Mouse (Mus musculus) neural tube, embryonic 11.5 days (tissue): ENCODE measurements around the gene Hivep1. TPM values are rescaled to one million over a fixed set of nuclear protein-coding genes. Genes with fewer than 3 reads are reported as not detected.

Source experiments
- ATAC-seq: fragments of 200-750 bp; cut with Nextera tagmentation; 2 replicates; pipeline ENCODE4 v1.8.0; 2017; ENCODE audit warnings: moderate number of reproducible peaks, mild to moderate bottlenecking, moderate TSS enrichment, moderate library complexity; ENCODE audit not compliant: insufficient read depth, low FRiP score, low TSS enrichment
- DNase-seq: peaks from one replicate; pipeline ENCODE4 v3.0.0-alpha.2; 2015; ENCODE audit warnings: low spot score
- H3K27ac ChIP-seq: fragments of 300-500 bp; sonication (generic); 2 replicates; pipeline ENCODE4 v1.5.1; 2014; ENCODE audit warnings: low read depth, mild to moderate bottlenecking, low read length
- H3K27me3 ChIP-seq: fragments of 300-500 bp; sonication (generic); 2 replicates; pipeline ENCODE4 v1.6.1; 2014; ENCODE audit warnings: mild to moderate bottlenecking, low read length, mixed read lengths; ENCODE audit not compliant: control insufficient read depth, insufficient read depth
- H3K36me3 ChIP-seq: fragments of 300-500 bp; sonication (generic); 2 replicates; pipeline ENCODE4 v1.6.1; 2014; ENCODE audit warnings: mild to moderate bottlenecking, low read length, moderate library complexity, mixed read lengths; ENCODE audit not compliant: control insufficient read depth, insufficient read depth
- H3K4me1 ChIP-seq: fragments of 300-500 bp; sonication (generic); 2 replicates; pipeline ENCODE4 v1.6.1; 2014; ENCODE audit warnings: low read length, mixed read lengths; ENCODE audit not compliant: control insufficient read depth, insufficient read depth
- H3K4me2 ChIP-seq: fragments of 300-500 bp; sonication (generic); 2 replicates; pipeline ENCODE4 v1.6.1; 2014; ENCODE audit warnings: low read depth, mild to moderate bottlenecking, moderate library complexity
- H3K4me3 ChIP-seq: fragments of 300-500 bp; sonication (generic); 2 replicates; pipeline ENCODE4 v1.5.1; 2014; ENCODE audit warnings: low read depth, low read length
- H3K9ac ChIP-seq: fragments of 300-500 bp; sonication (generic); 2 replicates; pipeline ENCODE4 v1.6.1; 2014; ENCODE audit warnings: mild to moderate bottlenecking, low read length
- H3K9me3 ChIP-seq: fragments of 300-500 bp; sonication (generic); 2 replicates; pipeline ENCODE4 v1.6.1; 2016; ENCODE audit warnings: low read length; ENCODE audit not compliant: control insufficient read depth
- WGBS: fragments of 180-500 bp; shearing (Covaris S2); extraction: QIAGEN DNeasy Blood & Tissue Kit; methylation state at CpG from one replicate; pipeline ENCODE4 v1.1.7; 2014; 5-methylcytosine and 5-hydroxymethylcytosine counted together
- polyA plus RNA-seq: library from polyadenylated mRNA; unstranded; fragments of >200 nt; fragmentation: Nextera tagmentation; extraction: Ambion mirVana; gene quantifications from 2 replicates; pipeline ENCODE4 v1.2.1, GENCODE M21; 2014

Hivep1 gene
- polyA plus RNA-seq, 1 experiment from 2014 or later = 13.0 TPM

DNA sequence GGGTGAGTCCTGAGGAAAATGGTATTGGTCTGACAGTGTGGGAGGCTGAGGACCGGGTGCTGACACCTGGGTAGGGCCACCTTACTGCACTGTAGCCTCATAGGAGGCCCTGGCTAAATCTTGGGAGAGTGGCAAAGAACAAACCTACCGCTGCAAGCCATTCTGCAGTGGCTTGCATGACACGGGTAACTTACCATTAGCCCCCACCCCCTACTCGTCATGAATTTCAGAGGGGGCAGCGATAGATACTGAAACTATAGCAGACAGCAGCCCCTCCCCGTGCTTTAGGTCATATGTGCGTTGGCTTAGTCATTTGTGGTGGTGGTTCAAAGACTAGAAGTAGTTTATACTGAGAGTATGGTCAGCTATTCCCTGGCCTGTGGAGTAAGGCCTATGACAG lies 61.8 kb downstream of the Hivep1 start:
- ATAC-seq (no peak), DNase-seq (no peak)

DNA sequence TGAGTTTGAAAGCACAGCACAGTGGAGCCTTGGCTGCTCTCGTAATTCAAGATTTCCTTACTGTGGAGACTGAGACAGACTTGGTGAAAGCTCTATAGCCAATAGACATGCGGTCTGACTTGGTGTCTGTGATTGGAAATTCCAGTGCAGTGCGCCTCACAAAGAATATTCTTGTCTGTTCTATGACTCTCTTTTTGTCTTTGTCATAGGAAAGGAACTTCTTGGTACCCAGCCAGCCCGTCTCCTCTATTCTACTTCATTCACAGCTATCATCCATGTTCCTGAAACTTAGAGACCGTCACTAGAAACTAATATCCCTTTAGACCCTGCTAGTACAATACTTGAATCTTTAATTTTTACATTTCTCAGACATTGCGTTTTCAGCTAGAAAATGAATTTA lies 64.5 kb downstream of the Hivep1 start:
- ATAC-seq (no peak), DNase-seq (no peak)
- Histone ChIP-seq H3K27ac (no peak overlapping the region), H3K4me2 (no peak overlapping the region), H3K9me3 (no peaks in the 10 kb centered on the region), H3K4me1 (no peaks in the 10 kb centered on the region), H3K4me3 (no peak overlapping the region), H3K27me3 (no peaks in the 10 kb centered on the region), H3K36me3 (no peaks in the 10 kb centered on the region), H3K9ac (no peak overlapping the region)
- WGBS = 92% methylated on average over 6 of the region's 6 CpGs

More for the DNA sequence above, 61.8 kb downstream of the Hivep1 start:
- Histone ChIP-seq H3K9ac (no peak overlapping the region), H3K4me3 (no peak overlapping the region), H3K4me1 (0 out of 2 replicates have a peak, but pooled peaks cover 2% of the 10 kb centered on the region), H3K27ac (no peak overlapping the region), H3K27me3 (no peaks in the 10 kb centered on the region), H3K9me3 (no peaks in the 10 kb centered on the region), H3K36me3 (no peaks in the 10 kb centered on the region), H3K4me2 (no peak overlapping the region)
- WGBS = 93% methylated on average over 7 of the region's 7 CpGs

DNA sequence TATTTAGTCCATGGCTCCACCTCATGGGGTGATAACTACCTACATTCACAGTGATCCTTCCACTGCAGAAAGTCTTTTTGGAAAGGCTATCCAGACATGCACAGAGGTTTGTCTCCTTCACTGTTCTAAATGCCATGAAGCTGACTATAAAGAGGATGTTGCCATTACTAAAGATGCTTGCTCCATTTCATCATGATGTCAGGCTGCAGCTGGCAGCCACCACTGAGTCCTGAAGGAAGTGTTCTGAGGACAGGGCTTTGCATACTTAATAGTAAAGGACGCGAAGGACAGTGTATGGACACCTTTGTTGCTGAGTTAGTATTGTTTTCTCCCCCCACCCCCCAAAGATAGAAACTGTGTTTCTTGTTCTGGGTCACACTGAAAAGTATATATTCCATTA lies 67.2 kb downstream of the Hivep1 start:
- Histone ChIP-seq H3K9ac (no peak overlapping the region), H3K27me3 (no peaks in the 10 kb centered on the region), H3K4me2 (no peak overlapping the region), H3K4me1 (no peaks in the 10 kb centered on the region), H3K36me3 (no peaks in the 10 kb centered on the region), H3K9me3 (no peaks in the 10 kb centered on the region), H3K27ac (no peak overlapping the region), H3K4me3 (no peak overlapping the region)
- DNase-seq = no peak
- 89% methylated on average over 2 of the region's 2 CpGs for WGBS
- no peak for ATAC-seq

DNA sequence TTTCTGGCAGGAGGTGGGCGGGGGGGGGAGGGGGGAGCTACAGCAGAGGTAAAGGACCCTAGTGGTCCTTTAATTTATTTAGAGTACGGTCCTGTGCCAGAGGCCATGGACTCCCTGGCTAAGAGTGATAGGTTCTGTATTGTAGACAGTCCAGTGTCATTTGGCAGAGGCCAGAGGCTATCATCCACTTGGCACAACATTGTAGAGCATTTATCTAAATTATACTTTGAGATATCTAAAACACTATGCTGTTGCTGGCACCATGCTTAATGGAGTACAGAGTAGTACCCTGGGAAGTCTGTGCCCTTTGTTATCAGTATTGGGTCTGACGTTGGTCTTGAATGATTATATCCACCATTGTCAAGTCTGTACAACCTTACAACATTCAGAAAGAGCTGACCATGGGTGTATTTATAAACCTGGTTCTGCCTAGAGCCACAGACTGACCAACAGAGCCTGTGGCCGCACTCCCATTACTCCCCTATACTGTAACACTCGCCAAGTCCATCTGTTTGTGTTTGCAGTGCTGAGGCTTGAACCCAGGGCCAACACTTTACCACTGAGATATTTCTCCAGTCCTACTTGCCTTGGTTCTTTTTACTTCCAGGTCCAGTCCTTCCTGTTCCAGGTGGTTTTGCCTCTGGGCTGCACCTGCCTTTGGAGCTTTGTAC lies 69.4 kb downstream of the Hivep1 start:
- no peak overlapping the region for H3K9ac ChIP-seq
- H3K4me1 ChIP-seq = no peaks in the 10 kb centered on the region
- H3K4me2 ChIP-seq = no peak overlapping the region
- no peaks in the 10 kb centered on the region for H3K36me3 ChIP-seq
- H3K9me3 ChIP-seq = no peaks in the 10 kb centered on the region
- DNase-seq (no peak), ATAC-seq (no peak)
- no peaks in the 10 kb centered on the region for H3K27me3 ChIP-seq
- WGBS = 80% methylated on average over 5 of the region's 5 CpGs
- H3K27ac ChIP-seq = no peak overlapping the region
- H3K4me3 ChIP-seq = no peak overlapping the region

DNA sequence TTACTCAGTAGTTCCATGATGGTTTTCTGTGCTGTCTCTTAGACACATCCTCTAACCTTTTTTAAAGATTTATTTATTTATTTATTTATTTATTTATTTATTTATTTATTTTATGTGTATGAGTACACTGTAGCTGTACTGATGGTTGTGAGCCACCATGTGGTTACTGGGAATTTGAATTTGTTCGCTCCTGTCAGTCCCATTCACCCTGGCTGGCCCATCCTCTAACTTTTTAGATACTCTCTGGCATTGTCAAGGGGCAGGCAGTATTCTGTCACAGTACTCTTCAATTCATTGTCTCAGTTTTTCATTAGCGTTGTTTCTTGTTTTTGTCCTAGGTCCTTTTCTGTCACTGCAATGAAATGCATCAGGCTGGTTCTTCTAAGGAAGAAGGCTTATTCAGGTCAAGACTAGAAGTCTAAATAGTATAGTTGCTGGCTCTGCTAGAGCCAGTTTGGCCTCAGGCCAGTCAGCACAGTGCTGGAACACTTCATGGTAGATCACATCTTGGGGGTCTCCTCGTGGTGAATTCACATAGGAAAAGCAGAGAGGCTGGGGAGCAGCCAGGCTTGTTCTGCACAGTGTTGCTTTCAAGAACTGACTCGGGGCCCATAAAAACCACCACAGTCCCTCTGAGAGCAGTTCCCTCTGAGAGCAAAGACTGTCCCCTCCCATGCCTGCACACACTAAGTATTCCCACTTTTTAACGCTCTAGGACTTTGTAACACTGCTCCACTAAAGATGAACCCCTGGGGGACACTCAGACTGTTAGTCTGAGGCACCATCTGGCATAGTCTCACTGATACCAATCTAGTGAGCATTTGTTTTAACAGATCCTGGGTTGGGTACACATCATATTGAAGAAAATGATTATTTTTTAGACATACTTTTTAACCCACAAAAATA lies 70.2 kb downstream of the Hivep1 start:
- Histone ChIP-seq H3K4me1 (no peaks in the 10 kb centered on the region), H3K27ac (no peak overlapping the region), H3K4me3 (no peak overlapping the region), H3K9ac (no peak overlapping the region), H3K36me3 (no peaks in the 10 kb centered on the region), H3K4me2 (no peak overlapping the region), H3K9me3 (no peaks in the 10 kb centered on the region), H3K27me3 (no peaks in the 10 kb centered on the region)
- no peak for ATAC-seq
- WGBS = 82% methylated on average over 5 of the region's 5 CpGs
- no peak for DNase-seq

DNA sequence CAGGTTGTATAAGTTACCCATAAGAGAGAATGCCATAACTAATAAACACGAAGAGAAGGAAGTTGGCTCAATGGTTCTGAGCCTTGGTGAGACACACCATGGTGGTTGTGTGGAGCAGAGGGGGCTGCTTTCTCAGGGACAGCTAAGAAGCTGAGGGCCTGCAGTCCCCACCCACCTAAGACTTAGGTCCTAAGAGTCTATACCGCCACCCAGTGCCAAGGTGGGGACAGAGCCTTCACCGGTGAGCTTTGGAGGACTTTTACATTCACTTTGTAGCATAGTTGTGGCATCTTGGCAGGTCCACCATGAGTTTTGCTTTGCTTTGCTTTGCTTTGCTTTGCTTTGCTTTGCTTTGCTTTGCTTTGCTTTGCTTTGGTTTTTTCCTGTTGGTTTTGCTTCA lies 92.8 kb downstream of the Hivep1 start:
- Histone ChIP-seq H3K9ac (no peak overlapping the region), H3K4me3 (no peak overlapping the region), H3K27me3 (no peaks in the 10 kb centered on the region), H3K36me3 (no peaks in the 10 kb centered on the region), H3K4me1 (peaks cover 8% of the 10 kb centered on the region), H3K27ac (no peak overlapping the region), H3K4me2 (no peak overlapping the region), H3K9me3 (no peaks in the 10 kb centered on the region)
- WGBS = 68% methylated on average over 3 of the region's 3 CpGs
- DNase-seq (no peak), ATAC-seq (no peak)

DNA sequence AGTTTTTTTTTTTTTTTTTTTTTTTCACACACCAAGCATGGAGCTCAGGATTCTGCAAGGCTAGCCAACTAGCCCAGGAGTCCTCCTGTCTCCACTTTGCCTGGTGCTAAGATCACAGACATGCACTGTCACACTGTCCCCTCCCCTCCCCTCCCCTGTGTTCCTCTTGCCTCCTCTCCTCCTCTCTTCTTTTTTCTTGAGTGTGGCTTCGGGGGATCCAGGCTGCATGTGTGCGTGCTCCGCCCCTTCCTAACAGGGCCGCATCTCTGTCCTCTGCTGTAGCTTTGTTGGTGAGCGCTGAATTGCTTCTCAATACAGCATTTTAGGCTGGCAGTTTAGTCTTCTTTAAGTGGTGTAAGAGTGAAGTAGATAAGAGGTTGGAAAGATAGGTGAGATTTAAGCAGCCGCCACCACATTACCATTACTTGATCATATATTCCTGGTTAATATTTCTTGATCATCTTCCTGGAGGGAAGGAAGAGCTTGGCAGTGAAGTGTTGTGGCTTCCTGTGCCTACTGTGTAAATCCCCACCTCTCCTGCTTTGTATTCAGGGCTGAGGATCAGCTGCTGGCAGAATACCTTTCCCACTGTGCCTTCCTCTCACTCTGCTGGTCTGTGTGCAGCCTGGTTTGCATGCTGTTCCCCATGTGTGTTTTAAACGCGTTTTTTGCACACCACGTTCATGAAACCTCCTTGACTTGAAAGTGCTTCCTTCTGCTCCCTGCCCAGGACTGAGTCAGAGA lies 97.7 kb downstream of the Hivep1 start:
- 31% methylated on average over 9 of the region's 9 CpGs for WGBS
- Histone ChIP-seq H3K27me3 (no peaks in the 10 kb centered on the region), H3K4me3 (no peak overlapping the region), H3K4me2 (no peak overlapping the region), H3K27ac (no peak overlapping the region), H3K4me1 (peaks cover 14% of the 10 kb centered on the region), H3K9ac (no peak overlapping the region), H3K9me3 (no peaks in the 10 kb centered on the region), H3K36me3 (no peaks in the 10 kb centered on the region)
- DNase-seq (no peak), ATAC-seq (no peak)

DNA sequence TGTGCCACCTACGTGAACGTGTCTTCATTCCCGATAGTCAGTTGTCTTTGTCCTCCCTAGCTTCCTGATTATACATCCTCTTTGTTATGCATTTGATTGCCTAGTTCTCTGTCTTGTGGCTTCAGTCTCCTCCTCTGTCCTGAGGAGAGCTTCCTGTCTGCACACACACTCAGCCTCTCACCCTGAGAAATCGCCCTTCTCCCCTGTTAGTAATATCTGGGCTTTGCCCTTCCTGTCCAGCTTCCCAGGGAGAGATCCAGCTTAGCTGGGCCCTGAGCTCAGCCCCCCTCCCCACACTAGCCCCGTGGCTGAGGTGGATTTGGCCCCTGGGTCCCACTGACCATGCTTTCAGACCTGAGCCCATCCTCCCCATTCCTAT lies 98.2 kb downstream of the Hivep1 start:
- no peak for ATAC-seq
- H3K4me1 ChIP-seq = peaks cover 14% of the 10 kb centered on the region
- WGBS = 22% methylated on average over 5 of the region's 5 CpGs

More for the DNA sequence above, 98.2 kb downstream of the Hivep1 start:
- no peak overlapping the region for H3K9ac ChIP-seq
- H3K4me2 ChIP-seq = no peak overlapping the region
- DNase-seq = no peak
- H3K27ac ChIP-seq = no peak overlapping the region
- H3K4me3 ChIP-seq = no peak overlapping the region
- H3K9me3 ChIP-seq = no peaks in the 10 kb centered on the region
- no peaks in the 10 kb centered on the region for H3K27me3 ChIP-seq
- no peaks in the 10 kb centered on the region for H3K36me3 ChIP-seq
